Mouse (Mus musculus) liver, embryonic 11.5 days (tissue): Measurements from ENCODE around the gene Gm28051. TPM values are rescaled to one million over a fixed set of nuclear protein-coding genes. Genes with fewer than 3 reads are reported as not detected.

Source experiments
- ATAC-seq: fragments of 200-750 bp; cut with Nextera tagmentation; replicated peaks from 2 replicates; pipeline ENCODE4 v1.8.0; 2017; ENCODE audit warnings: moderate number of reproducible peaks, mild to moderate bottlenecking, moderate TSS enrichment, moderate library complexity; ENCODE audit not compliant: low FRiP score
- DNase-seq: peaks from one replicate; pipeline ENCODE4 v3.0.0-alpha.2; 2017; ENCODE audit warnings: low spot score
- H3K27ac ChIP-seq: fragments of 300-500 bp; sonication (generic); 2 replicates; pipeline ENCODE4 v1.5.1; 2014; ENCODE audit warnings: mild to moderate bottlenecking, low read depth, low read length, control low read depth
- H3K27me3 ChIP-seq: fragments of 300-500 bp; sonication (generic); replicated peaks from 2 replicates; pipeline ENCODE4 v1.6.1; 2014; ENCODE audit warnings: low read length, mixed read lengths; ENCODE audit not compliant: control insufficient read depth, insufficient read depth
- H3K36me3 ChIP-seq: fragments of 300-500 bp; sonication (generic); 2 replicates; pipeline ENCODE4 v1.6.1; 2014; ENCODE audit warnings: mild to moderate bottlenecking, low read length, moderate library complexity, mixed read lengths; ENCODE audit not compliant: control insufficient read depth, insufficient read depth
- H3K4me1 ChIP-seq: fragments of 300-500 bp; sonication (generic); replicated peaks from 2 replicates; pipeline ENCODE4 v1.6.1; 2014; ENCODE audit warnings: low read length, mixed read lengths; ENCODE audit not compliant: control insufficient read depth, insufficient read depth
- H3K4me2 ChIP-seq: fragments of 300-500 bp; sonication (generic); 2 replicates; pipeline ENCODE4 v1.6.1; 2014; ENCODE audit warnings: mild to moderate bottlenecking, control low read depth, moderate library complexity
- H3K4me3 ChIP-seq: fragments of 300-500 bp; sonication (generic); 2 replicates; pipeline ENCODE4 v1.5.1; 2014; ENCODE audit warnings: low read depth, low read length, control low read depth
- H3K9ac ChIP-seq: fragments of 300-500 bp; sonication (generic); 2 replicates; pipeline ENCODE4 v1.6.1; 2014; ENCODE audit warnings: low read depth, low read length, control low read depth
- H3K9me3 ChIP-seq: fragments of 300-500 bp; sonication (generic); 2 replicates; pipeline ENCODE4 v1.6.1; 2016; ENCODE audit warnings: low read length, inconsistent platforms, mixed read lengths; ENCODE audit not compliant: control insufficient read depth
- WGBS: fragments of 180-500 bp; shearing (Covaris S2); extraction: QIAGEN DNeasy Blood & Tissue Kit; methylation state at CpG from one replicate; pipeline ENCODE4 v1.1.7; 2014; 5-methylcytosine and 5-hydroxymethylcytosine counted together
- polyA plus RNA-seq: library from polyadenylated mRNA; unstranded; fragments of >200 nt; fragmentation: Nextera tagmentation; extraction: Ambion mirVana; gene quantifications from 2 replicates; pipeline ENCODE4 v1.2.1, GENCODE M21; 2014

Gm28051 gene
- polyA plus RNA-seq, 1 experiment from 2014 or later, result not detected

GRCm38 (mm10) chr12:102689773-102690563 lies 67.6 kb downstream of the Gm28051 start:
- H3K9me3 ChIP-seq, result no peaks in the 10 kb centered on the region
- H3K9ac ChIP-seq, result no peak overlapping the region
- no peak for ATAC-seq
- H3K4me2 ChIP-seq, result no peak overlapping the region
- H3K4me1 ChIP-seq, result peaks cover 8% of the 10 kb centered on the region
- no peak overlapping the region for H3K4me3 ChIP-seq
- DNase-seq, result no peak
- WGBS, result 64% methylated on average over 15 of the region's 15 CpGs
- H3K27me3 ChIP-seq, result no peaks in the 10 kb centered on the region
- no peaks in the 10 kb centered on the region; the same call in 1 of the 2 replicates for H3K36me3 ChIP-seq
- no peak overlapping the region for H3K27ac ChIP-seq

GRCm38 (mm10) chr12:102686321-102686720 lies 71.2 kb downstream of the Gm28051 start:
- no peak overlapping the region for H3K27ac ChIP-seq
- H3K9me3 ChIP-seq, result no peaks in the 10 kb centered on the region
- H3K36me3 ChIP-seq, result no peaks in the 10 kb centered on the region; the same call in 1 of the 2 replicates
- 81% methylated on average over 5 of the region's 5 CpGs for WGBS
- no peak for ATAC-seq
- H3K4me1 ChIP-seq, result peaks cover 13% of the 10 kb centered on the region
- no peak overlapping the region for H3K9ac ChIP-seq
- no peak for DNase-seq
- H3K4me2 ChIP-seq, result no peak overlapping the region
- H3K27me3 ChIP-seq, result no peaks in the 10 kb centered on the region
- no peak overlapping the region for H3K4me3 ChIP-seq

DNA sequence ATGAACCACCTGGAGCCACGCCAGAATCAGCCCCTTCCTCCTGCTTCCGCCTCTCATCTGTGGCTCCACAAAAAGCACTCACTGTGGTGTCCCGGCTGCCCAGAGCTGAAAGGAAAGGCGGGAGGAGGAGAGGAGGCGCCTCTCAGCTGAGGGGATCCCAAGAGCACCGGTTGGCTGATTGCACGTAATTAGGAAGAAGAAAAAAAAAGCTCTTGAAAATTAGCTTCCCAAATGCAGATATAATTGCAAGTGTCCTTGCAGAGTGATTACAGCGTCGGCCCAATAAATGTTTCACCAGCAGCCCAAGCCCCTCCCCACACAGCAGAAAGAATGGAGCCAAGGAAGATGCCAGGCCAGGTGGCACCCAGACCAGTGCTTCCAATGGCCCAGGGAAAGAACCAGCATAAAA lies 72.0 kb downstream of the Gm28051 start:
- Histone ChIP-seq H3K4me3 (no peak overlapping the region), H3K4me2 (no peak overlapping the region), H3K4me1 (peaks cover 13% of the 10 kb centered on the region), H3K27ac (no peak overlapping the region), H3K27me3 (no peaks in the 10 kb centered on the region), H3K9me3 (no peaks in the 10 kb centered on the region), H3K36me3 (no peaks in the 10 kb centered on the region; the same call in 1 of the 2 replicates), H3K9ac (no peak overlapping the region)
- DNase-seq (no peak), ATAC-seq (no peak)
- 72% methylated on average over 9 of the region's 9 CpGs for WGBS

DNA sequence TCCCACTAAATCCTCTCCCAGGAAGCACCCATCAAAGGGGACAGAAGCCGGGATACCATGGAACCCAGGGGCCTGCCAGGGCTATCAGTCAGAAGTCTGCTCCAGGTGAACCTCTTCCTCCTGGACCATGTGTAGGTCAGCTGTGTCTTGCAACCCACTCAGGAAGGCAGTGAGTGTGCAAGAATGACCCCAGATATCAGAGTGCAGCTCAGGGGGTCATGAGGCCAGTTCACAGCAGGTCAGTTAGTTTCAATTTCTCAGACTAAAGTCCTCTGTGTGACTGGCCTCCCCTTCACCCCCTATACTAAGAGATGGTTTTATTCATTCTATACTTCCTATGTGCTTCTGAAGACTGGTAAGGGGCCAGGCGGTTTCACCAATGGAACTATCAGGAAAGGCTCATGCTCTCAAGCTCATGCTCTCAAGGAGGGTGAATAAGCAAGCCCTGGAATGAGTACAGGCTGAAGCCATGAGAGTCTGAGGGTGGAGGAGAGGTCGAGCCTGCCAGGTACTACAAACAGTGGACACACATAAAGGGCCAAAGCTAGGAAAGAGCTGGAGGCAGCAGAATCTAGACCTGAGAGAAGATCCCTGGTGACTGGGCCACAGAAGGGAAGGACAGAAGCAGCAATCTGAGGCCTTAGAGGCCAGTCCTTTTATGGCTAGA lies 72.7 kb downstream of the Gm28051 start:
- Histone ChIP-seq H3K4me1 (peaks cover 12% of the 10 kb centered on the region), H3K27ac (no peak overlapping the region), H3K4me3 (no peak overlapping the region), H3K27me3 (no peaks in the 10 kb centered on the region), H3K4me2 (no peak overlapping the region), H3K36me3 (no peaks in the 10 kb centered on the region; the same call in 1 of the 2 replicates), H3K9me3 (no peaks in the 10 kb centered on the region), H3K9ac (no peak overlapping the region)
- WGBS, result 70% methylated on average over 3 of the region's 3 CpGs
- ATAC-seq (no peak), DNase-seq (no peak)

DNA sequence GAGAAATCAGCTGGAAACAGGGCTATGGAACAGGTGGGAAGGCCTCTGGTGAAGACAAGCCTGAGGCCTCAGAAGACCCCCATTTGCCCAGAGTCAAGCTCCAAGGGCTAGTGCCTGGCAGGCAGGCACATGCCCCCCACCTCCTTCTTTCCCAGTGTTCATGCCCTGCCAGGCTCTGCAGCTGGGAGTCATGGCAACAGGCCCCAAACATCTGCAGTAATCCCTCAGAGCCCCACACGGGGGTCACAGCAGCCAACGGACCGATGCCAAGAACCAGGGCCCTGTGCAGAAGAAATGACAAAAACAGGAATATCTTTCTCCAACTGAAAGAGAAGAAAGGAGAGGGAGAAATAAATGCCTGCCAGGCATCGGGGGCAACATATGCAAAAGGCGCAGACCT lies 73.6 kb downstream of the Gm28051 start:
- ATAC-seq (no peak), DNase-seq (no peak)
- H3K27me3 ChIP-seq, result no peaks in the 10 kb centered on the region
- no peaks in the 10 kb centered on the region; the same call in 1 of the 2 replicates for H3K36me3 ChIP-seq
- no peak overlapping the region for H3K4me2 ChIP-seq
- no peak overlapping the region for H3K4me3 ChIP-seq
- no peaks in the 10 kb centered on the region for H3K9me3 ChIP-seq
- H3K4me1 ChIP-seq, result peaks cover 9% of the 10 kb centered on the region
- WGBS, result 88% methylated on average over 5 of the region's 5 CpGs
- H3K9ac ChIP-seq, result no peak overlapping the region
- H3K27ac ChIP-seq, result no peak overlapping the region

- H3K9ac ChIP-seq, result no peak overlapping the region
- no peak for DNase-seq
- no peak overlapping the region for H3K4me2 ChIP-seq
- H3K4me3 ChIP-seq, result no peak overlapping the region
- peaks cover 9% of the 10 kb centered on the region for H3K4me1 ChIP-seq
- H3K27me3 ChIP-seq, result no peaks in the 10 kb centered on the region
- H3K9me3 ChIP-seq, result no peaks in the 10 kb centered on the region
- no peak for ATAC-seq
- H3K27ac ChIP-seq, result no peak overlapping the region
- H3K36me3 ChIP-seq, result no peaks in the 10 kb centered on the region; the same call in 1 of the 2 replicates
- 83% methylated on average over 6 of the region's 6 CpGs for WGBS
Observed at GRCm38 (mm10) chr12:102683438-102683837, 74.1 kb downstream of the Gm28051 start.

- Histone ChIP-seq H3K9ac (no peak overlapping the region), H3K27me3 (no peaks in the 10 kb centered on the region), H3K4me3 (no peak overlapping the region), H3K9me3 (no peaks in the 10 kb centered on the region), H3K27ac (no peak overlapping the region), H3K36me3 (no peaks in the 10 kb centered on the region; the same call in 1 of the 2 replicates), H3K4me2 (no peak overlapping the region), H3K4me1 (peaks cover 6% of the 10 kb centered on the region)
- 78% methylated on average over 7 of the region's 7 CpGs for WGBS
- no peak for DNase-seq
- no peak for ATAC-seq
Observed at GRCm38 (mm10) chr12:102682722-102683299, 74.8 kb downstream of the Gm28051 start.

DNA sequence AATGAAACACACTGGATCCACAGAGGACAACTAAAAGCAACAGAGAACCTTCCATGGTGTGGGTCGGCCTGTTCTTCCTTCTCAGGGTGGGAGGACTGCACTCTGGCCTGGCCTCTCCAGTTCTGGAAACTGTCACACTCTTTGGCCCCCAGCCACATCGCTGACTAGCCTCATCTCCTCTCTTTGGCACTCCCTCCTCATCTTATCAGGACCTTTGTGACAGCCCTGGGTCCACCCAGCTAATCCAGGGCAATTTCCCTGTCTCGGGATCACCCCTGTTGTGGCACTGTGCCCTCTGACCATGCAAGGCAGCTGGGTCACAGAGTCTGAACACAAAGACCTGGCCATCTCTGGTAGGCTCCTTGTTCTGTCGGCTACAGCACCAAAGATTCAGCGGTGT lies 75.5 kb downstream of the Gm28051 start:
- H3K4me3 ChIP-seq, result no peak overlapping the region
- no peak overlapping the region for H3K9ac ChIP-seq
- H3K27me3 ChIP-seq, result no peaks in the 10 kb centered on the region
- peaks cover 6% of the 10 kb centered on the region for H3K4me1 ChIP-seq
- no peak for DNase-seq
- H3K4me2 ChIP-seq, result no peak overlapping the region
- ATAC-seq, result no peak
- no peak overlapping the region for H3K27ac ChIP-seq
- H3K9me3 ChIP-seq, result no peaks in the 10 kb centered on the region
- H3K36me3 ChIP-seq, result no peaks in the 10 kb centered on the region
- 70% methylated on average over 5 of the region's 5 CpGs for WGBS
